In the genomic region with DNA sequence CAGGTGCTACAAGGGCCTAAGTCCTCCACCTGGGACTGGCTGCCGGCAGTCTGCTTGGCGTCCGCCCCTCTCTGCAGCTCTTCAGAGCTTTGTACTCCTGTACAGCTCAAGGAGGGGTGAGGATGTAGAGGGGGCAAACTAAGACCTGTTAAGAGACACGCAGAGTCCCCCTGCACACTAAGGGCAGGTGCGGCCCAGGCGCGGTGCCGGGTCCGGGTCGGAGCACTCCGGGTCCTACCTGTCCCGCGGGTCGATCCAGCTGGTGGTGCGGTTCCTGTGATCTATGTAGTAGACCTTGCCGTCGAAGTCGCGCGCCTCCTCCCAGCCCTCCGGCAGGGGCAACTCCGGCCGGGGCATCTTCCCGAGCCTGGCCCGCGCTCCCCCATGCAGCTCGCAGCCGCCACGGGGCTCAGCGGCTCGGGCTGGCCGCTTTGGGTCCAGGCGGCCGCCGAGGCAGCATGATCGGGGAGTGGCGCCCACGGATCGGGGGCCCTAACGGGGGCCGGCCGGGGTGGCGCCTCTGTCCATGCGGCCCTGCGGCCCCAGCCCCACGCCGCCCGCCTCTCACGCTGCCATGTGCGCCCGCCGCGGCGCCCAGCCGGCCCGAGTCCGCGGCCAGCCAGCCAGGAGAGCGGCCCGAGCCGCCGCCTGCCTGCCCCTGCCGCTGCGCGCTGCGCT, we compare ENCODE assay signal across 8 mouse cellular contexts. TPM values are rescaled to one million over a fixed set of nuclear protein-coding genes. Genes with fewer than 3 reads are reported as not detected.
DNase-seq lines count a peak whose midpoint lies in the region; ATAC-seq and TF ChIP-seq lines count a peak whose summit lies in the region.

No protein-coding gene starts in this region.

- H3K9ac ChIP-seq in forebrain, embryonic 15.5 days (replicated peaks) = peak overlapping the region; percentile 78

- no peak for TF ChIP-seq POLR2A in myocyte (IDR thresholded peaks at IDR 0.05; ENCODE audit: insufficient read length, low read depth)

- H3K9me3 ChIP-seq in forebrain, embryonic 15.5 days = no peaks in the 10 kb centered on the region

- H3K27me3 ChIP-seq in forebrain, embryonic 15.5 days = no peaks in the 10 kb centered on the region; the same call in 1 of the 2 replicates
- H3K27me3 ChIP-seq in myocyte (ENCODE audit: control insufficient read depth, insufficient read depth, insufficient read length) = no peaks in the 10 kb centered on the region

- peak overlapping the region; percentile 83 for H3K4me3 ChIP-seq in layer of hippocampus, adult 2 months
- peak overlapping the region; percentile 67 for H3K4me3 ChIP-seq in forebrain, embryonic 15.5 days
- H3K4me3 ChIP-seq in myocyte = no peak overlapping the region

- no peaks in the 10 kb centered on the region for H3K79me2 ChIP-seq in myocyte (ENCODE audit: control insufficient read depth, insufficient read depth)

- peaks cover 47% of the 10 kb centered on the region for H3K4me1 ChIP-seq in forebrain, embryonic 15.5 days

- H3K27ac ChIP-seq in layer of hippocampus, adult 2 months = peak overlapping the region; percentile 89
- H3K27ac ChIP-seq in forebrain, embryonic 15.5 days (replicated peaks) = peak overlapping the region; percentile 71

- no peaks in the 10 kb centered on the region for H3K36me3 ChIP-seq in forebrain, embryonic 15.5 days
- no peaks in the 10 kb centered on the region for H3K36me3 ChIP-seq in myocyte (ENCODE audit: control insufficient read depth, insufficient read depth)

- ATAC-seq in forebrain, embryonic 15.5 days (replicated peaks) = peak; percentile 53

- under 1% methylated on average over 61 of the region's 66 CpGs for WGBS in forebrain, embryonic 15.5 days

- TF ChIP-seq CTCF in layer of hippocampus, adult 2 months (conservative IDR thresholded peaks at IDR 0.05) = no peak

- peak overlapping the region; percentile 14 for H3ac ChIP-seq in myocyte (ENCODE audit: control insufficient read depth, insufficient read length)

- peak overlapping the region; percentile 83 for H3K4me2 ChIP-seq in forebrain, embryonic 15.5 days (replicated peaks)
- H3K4me2 ChIP-seq in myocyte (ENCODE audit: low read depth) = peak overlapping the region; percentile 65

- DNase-seq in layer of hippocampus, adult 2 months (ENCODE audit: low spot score in 2 of 2) = no peak
- no peak for DNase-seq in layer of hippocampus, adult 9-11 months
- DNase-seq in adrenal gland, postnatal 25 days = peak; percentile 25
- peak; percentile 44 for DNase-seq in kidney, postnatal 10 days
- DNase-seq in frontal cortex, postnatal 36 days (ENCODE audit: low spot score in 2 of 2) = no peak
- no peak for DNase-seq in urinary bladder, postnatal 10 days (ENCODE audit: low spot score)

TF ChIP-seq in myocyte, 11 proteins besides CTCF, POLR2A, EP300 and RAD21:
- no peak for TF ChIP-seq MAX (IDR thresholded peaks at IDR 0.05; ENCODE audit: low read depth)
- TF ChIP-seq TCF3 (IDR thresholded peaks at IDR 0.05; ENCODE audit: insufficient read length, low read depth) = no peak
- TF ChIP-seq USF1 (IDR thresholded peaks at IDR 0.05; ENCODE audit: low read depth) = no peak
- no peak for TF ChIP-seq POLR2AphosphoS2 (IDR thresholded peaks at IDR 0.05; ENCODE audit: insufficient read length, low read depth)
- no peak for TF ChIP-seq TCF12 (IDR thresholded peaks at IDR 0.05; ENCODE audit: insufficient read depth, poor library complexity, severe bottlenecking)
- TF ChIP-seq CEBPB (IDR thresholded peaks at IDR 0.05; ENCODE audit: insufficient read depth, poor library complexity, severe bottlenecking) = no peak
- TF ChIP-seq MYOG (IDR thresholded peaks at IDR 0.05; ENCODE audit: control insufficient read depth in 1 of 3, insufficient read depth in 1 of 3, insufficient read length in 2 of 3, low read depth in 2 of 3) = no peak
- TF ChIP-seq E2F4 (IDR thresholded peaks at IDR 0.05; ENCODE audit: insufficient read depth) = no peak
- TF ChIP-seq SRF (IDR thresholded peaks at IDR 0.05; ENCODE audit: control insufficient read depth, insufficient read length, low read depth) = no peak
- no peak for TF ChIP-seq REST (IDR thresholded peaks at IDR 0.05; ENCODE audit: insufficient read depth, insufficient read length)
- no peak for TF ChIP-seq MYOD1 (IDR thresholded peaks at IDR 0.05; ENCODE audit: control insufficient read depth in 1 of 3, insufficient read length in 2 of 3, low read depth in 2 of 3)

RNA-seq across cellular contexts. Expression of a gene that starts 0.5 kb away (rescaled TPM):
- total RNA-seq in layer of hippocampus, adult 2 months (2021) = 100 to 1,000 TPM in 1 of 2 experiments, 10 to 100 TPM in 1; 99.6 to 107 TPM
- 80.2 and 103 TPM in 2 replicates for total RNA-seq in adrenal gland, postnatal 25 days (2021)
- polyA plus RNA-seq in forebrain, embryonic 15.5 days (2015; fragmentation: Nextera tagmentation; extraction: Ambion mirVana) = 15.6 and 22.2 TPM in 2 replicates
- 1.2 TPM for polyA plus RNA-seq in myocyte (2012; fragmentation: generic; extraction: Trizol)

Comparison
In these comparisons a context has a peak if more than half of its experiments do, and no peak if none do; other contexts are left out.
1. DNase-seq: peak in adrenal gland, postnatal 25 days (single experiment) and kidney, postnatal 10 days (single experiment); none in layer of hippocampus, adult 2 months (0 of 2), layer of hippocampus, adult 9-11 months (single experiment), frontal cortex, postnatal 36 days (0 of 2) and urinary bladder, postnatal 10 days (single experiment).